Mouse (Mus musculus) midbrain, embryonic 14.5 days (tissue): Measurements from ENCODE around the gene Nanos2. TPM values are rescaled to one million over a fixed set of nuclear protein-coding genes. Genes with fewer than 3 reads are reported as not detected.

Experiments
- ATAC-seq: fragments of 200-750 bp; cut with Nextera tagmentation; 2 replicates; pipeline ENCODE4 v1.8.0; 2017; ENCODE audit warnings: moderate number of reproducible peaks, moderate library complexity; ENCODE audit not compliant: low FRiP score, low TSS enrichment
- DNase-seq: peaks from one replicate; pipeline ENCODE4 v3.0.0-alpha.2; 2015
- H3K27ac ChIP-seq: fragments of 300-500 bp; sonication (generic); replicated peaks from 2 replicates; pipeline ENCODE4 v1.5.1; 2014; ENCODE audit warnings: mild to moderate bottlenecking, low read depth, low read length, moderate library complexity
- H3K27me3 ChIP-seq: fragments of 300-500 bp; sonication (generic); 2 replicates; pipeline ENCODE4 v1.6.1; 2014; ENCODE audit warnings: low read length, control low read depth, mixed read lengths; ENCODE audit not compliant: control insufficient read depth, insufficient read depth
- H3K36me3 ChIP-seq: fragments of 300-500 bp; sonication (generic); 2 replicates; pipeline ENCODE4 v1.6.1; 2014; ENCODE audit warnings: low read length, control low read depth; ENCODE audit not compliant: control insufficient read depth, insufficient read depth
- H3K4me1 ChIP-seq: fragments of 300-500 bp; sonication (generic); 2 replicates; pipeline ENCODE4 v1.6.1; 2014; ENCODE audit warnings: mild to moderate bottlenecking, antibody characterized with exemption, low read length, control low read depth; ENCODE audit not compliant: control insufficient read depth, insufficient read depth
- H3K4me2 ChIP-seq: fragments of 300-500 bp; sonication (generic); 2 replicates; pipeline ENCODE4 v1.6.1; 2014; ENCODE audit warnings: mild to moderate bottlenecking, low read length, moderate library complexity
- H3K4me3 ChIP-seq: fragments of 300-500 bp; sonication (generic); replicated peaks from 2 replicates; pipeline ENCODE4 v1.5.1; 2014; ENCODE audit warnings: low read depth, low read length
- H3K9ac ChIP-seq: fragments of 300-500 bp; sonication (generic); replicated peaks from 2 replicates; pipeline ENCODE4 v1.6.1; 2014; ENCODE audit warnings: mild to moderate bottlenecking, low read length, moderate library complexity
- H3K9me3 ChIP-seq: fragments of 300-500 bp; sonication (generic); 2 replicates; pipeline ENCODE4 v1.6.1; 2016; ENCODE audit warnings: low read length, control low read depth, mixed read lengths; ENCODE audit not compliant: control insufficient read depth
- WGBS: fragments of 180-500 bp; shearing (Covaris S2); extraction: QIAGEN DNeasy Blood & Tissue Kit; methylation state at CpG from one replicate; pipeline ENCODE4 v1.1.7; 2014; 5-methylcytosine and 5-hydroxymethylcytosine counted together
- polyA plus RNA-seq: library from polyadenylated mRNA; unstranded; fragments of >200 nt; fragmentation: Nextera tagmentation; extraction: Ambion mirVana; gene quantifications from 2 replicates; pipeline ENCODE4 v1.2.1, GENCODE M21; 2014

The Nanos2 gene
- polyA plus RNA-seq, 1 experiment from 2014 or later: 0.58 TPM

DNA sequence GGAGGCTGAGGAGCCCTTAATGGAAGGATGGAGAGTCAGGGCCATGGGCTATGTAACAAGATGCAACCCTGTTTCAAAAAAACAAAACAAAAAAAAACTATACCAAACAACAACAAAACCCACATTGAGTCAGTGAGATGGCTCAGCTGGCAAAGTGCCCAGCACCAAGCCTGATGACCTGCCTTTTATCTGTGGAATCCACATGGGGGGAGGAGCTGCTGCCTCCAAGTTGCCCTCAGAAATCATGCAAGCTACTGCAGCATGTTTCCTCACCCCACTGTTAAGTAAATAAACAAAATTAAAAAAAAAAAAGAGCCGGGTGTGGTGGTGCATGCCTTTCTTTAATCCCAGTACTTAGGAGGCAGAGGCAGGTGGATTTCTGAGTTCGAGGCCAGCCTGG is 697 bp upstream of the Nanos2 start:
- no peak overlapping the region for H3K27ac ChIP-seq
- H3K4me1 ChIP-seq: peaks cover 6% of the 10 kb centered on the region; the same call in 1 of the 2 replicates
- H3K9ac ChIP-seq: no peak overlapping the region
- H3K4me2 ChIP-seq: no peak overlapping the region
- no peaks in the 10 kb centered on the region for H3K9me3 ChIP-seq
- no peaks in the 10 kb centered on the region for H3K27me3 ChIP-seq
- H3K36me3 ChIP-seq: no peaks in the 10 kb centered on the region
- DNase-seq (no peak), ATAC-seq (no peak)
- 86% methylated on average over 2 of the region's 2 CpGs for WGBS
- no peak overlapping the region for H3K4me3 ChIP-seq

DNA sequence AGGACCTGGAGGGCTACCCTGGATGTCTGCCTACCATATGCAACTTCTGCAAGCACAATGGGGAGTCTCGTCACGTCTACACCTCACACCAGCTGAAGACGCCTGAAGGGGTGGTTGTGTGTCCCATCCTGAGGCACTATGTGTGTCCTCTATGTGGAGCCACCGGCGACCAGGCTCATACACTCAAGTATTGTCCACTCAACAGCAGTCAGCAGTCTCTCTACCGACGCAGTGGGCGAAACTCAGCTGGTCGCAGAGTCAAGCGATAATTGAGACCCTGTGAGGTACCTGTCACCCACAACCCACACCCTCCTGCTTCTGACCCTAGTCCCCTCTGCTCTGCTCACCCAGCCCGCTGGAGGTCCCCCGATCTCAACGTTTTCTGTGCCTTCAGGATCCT is 547 bp downstream of the Nanos2 start:
- DNase-seq: no peak
- no peak overlapping the region for H3K4me2 ChIP-seq
- no peak for ATAC-seq
- peaks cover 15% of the 10 kb centered on the region for H3K4me1 ChIP-seq
- no peak overlapping the region for H3K4me3 ChIP-seq
- H3K27me3 ChIP-seq: peaks cover 5% of the 10 kb centered on the region; the same call in 1 of the 2 replicates
- no peak overlapping the region for H3K9ac ChIP-seq
- H3K36me3 ChIP-seq: no peaks in the 10 kb centered on the region
- H3K9me3 ChIP-seq: no peaks in the 10 kb centered on the region
- H3K27ac ChIP-seq: no peak overlapping the region
- 77% methylated on average over 13 of the region's 13 CpGs for WGBS

DNA sequence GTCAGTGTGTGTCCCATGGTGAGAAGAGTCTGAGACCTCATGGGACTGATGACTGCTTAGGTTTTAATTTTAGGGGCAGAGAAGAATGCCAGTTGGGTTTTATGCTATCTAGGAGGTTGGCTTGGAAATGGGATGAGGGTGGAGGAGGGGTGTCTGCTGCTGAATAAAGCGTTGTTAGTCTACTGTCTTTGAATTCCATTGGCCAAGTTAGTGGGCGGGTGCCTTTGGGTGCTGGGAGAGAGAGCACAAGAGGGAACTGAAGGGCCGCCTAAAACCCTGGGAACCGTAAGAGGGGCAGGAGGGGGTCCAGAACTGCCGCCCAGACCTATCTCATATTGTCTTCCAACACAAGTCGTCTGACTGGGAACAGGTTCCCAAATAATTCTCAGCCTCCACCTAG is 1.6 kb downstream of the Nanos2 start:
- WGBS: 72% methylated on average over 6 of the region's 6 CpGs
- H3K27me3 ChIP-seq: peaks cover 11% of the 10 kb centered on the region; the same call in 1 of the 2 replicates
- H3K27ac ChIP-seq: no peak overlapping the region
- ATAC-seq (no peak), DNase-seq (no peak)
- no peaks in the 10 kb centered on the region for H3K36me3 ChIP-seq
- H3K4me3 ChIP-seq: no peak overlapping the region
- H3K9me3 ChIP-seq: no peaks in the 10 kb centered on the region
- no peak overlapping the region for H3K9ac ChIP-seq
- H3K4me1 ChIP-seq: peaks cover 23% of the 10 kb centered on the region
- H3K4me2 ChIP-seq: no peak overlapping the region

DNA sequence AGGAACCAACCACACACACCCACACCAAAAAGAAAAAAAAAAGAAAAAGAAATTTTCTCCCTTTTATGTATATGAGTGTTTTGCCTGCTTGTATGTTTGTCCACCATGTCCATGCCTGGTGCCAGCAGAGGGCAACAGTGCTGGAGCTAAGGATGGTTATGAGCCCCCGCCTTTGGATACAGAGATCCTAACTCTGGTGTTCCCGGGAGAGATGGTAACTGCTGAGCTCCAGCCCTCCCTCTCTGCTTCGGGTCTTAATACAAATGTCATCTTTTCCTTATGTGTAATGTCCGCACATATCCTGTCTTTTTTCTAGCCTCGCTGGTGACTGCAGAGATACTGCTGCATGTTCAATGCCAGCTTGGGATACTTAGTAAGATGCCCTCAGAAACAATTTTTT is 2.8 kb downstream of the Nanos2 start:
- Histone ChIP-seq H3K36me3 (no peaks in the 10 kb centered on the region), H3K9ac (peak overlapping the region; percentile 46; the same call in 1 of the 2 replicates), H3K4me2 (peak overlapping the region; percentile 83), H3K4me1 (peaks cover 29% of the 10 kb centered on the region), H3K27ac (peak overlapping the region; percentile 92), H3K9me3 (no peaks in the 10 kb centered on the region), H3K4me3 (peak overlapping the region; percentile 59), H3K27me3 (peaks cover 11% of the 10 kb centered on the region; the same call in 1 of the 2 replicates)
- 2% methylated on average over 5 of the region's 5 CpGs for WGBS
- peak; percentile 76 for DNase-seq
- no peak for ATAC-seq

DNA sequence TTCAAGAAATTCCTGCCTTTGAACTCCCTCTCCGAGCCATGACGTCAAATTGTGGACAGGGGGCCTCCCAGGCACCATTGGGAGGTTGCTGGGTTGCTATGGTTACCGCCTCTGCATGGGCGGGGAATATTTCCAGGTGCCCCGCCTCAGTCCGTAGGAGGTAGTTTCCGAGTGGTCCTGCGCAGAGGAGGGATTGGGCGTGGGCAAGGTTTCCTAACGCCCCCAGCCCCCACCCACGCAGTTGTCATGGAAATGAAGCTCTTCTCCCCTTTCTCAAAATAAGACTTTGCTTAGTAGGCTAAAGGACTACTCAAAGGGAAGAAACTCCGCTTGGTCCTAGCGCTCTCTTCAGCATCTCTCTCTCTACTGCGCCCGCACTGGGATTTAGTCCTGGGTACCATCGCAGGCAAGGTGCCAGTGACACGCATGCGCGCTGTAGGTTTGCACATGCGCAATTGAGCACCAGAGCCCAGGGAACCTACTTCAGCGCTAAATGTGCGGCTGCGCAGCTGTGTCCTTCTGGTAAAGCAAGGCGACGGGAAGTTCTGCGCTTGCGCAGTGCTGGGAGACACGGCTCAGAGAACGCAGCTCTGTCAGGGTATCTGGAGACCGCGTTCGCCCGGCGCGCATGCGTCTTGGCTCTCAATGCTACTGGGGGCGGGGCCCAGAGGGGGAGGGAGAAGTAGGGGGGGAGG is 3.5 kb downstream of the Nanos2 start, which contains the start of gene Mypop:
Gene Mypop, plus strand, starts transcription at position 645 of the 695 bp plus-strand sequence.
- peak within 1 kb of the TSS; percentile 92 for H3K27ac ChIP-seq
- WGBS: under 1% methylated on average over 37 of the region's 37 CpGs
- ATAC-seq: peak; percentile 94

DNA sequence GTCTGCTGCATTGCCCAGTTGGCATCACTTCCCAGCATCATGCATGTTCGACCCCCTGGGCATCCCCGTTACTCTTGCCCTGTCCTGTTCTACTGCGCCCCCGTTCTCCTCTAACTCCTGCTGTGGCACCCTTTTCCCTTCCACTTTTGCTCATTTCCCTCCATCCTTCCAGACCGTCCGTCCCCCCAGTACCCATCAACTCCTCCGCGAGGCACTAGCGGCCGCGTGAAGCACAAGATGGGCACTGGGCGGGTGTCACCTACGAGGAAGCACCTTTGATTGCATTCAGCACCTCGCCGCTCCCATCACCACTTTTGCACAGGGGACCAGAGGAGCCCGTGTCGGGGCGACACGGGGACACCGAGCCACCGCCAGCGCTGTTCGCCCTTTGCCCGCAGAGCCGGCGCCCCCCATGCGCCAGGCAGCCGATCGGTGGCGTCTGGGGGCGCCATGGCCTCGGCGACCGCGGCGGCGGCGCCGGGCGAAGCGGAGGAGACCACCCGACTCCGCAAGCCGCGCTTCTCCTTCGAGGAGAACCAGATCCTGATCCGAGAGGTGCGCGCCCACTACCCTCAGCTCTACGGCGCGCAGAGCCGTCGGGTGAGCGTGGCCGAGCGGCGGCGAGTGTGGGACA is 4.6 kb downstream of the Nanos2 start:
- WGBS: under 1% methylated on average over 59 of the region's 59 CpGs
- peak; percentile 58 for DNase-seq
- no peaks in the 10 kb centered on the region for H3K9me3 ChIP-seq

More for the DNA sequence above, 3.5 kb downstream of the Nanos2 start, which contains the start of gene Mypop:
- peak; percentile 100 for DNase-seq
- H3K4me1 ChIP-seq: peaks cover 32% of the 10 kb centered on the region
- no peaks in the 10 kb centered on the region for H3K9me3 ChIP-seq
- peaks cover 11% of the 10 kb centered on the region; the same call in 1 of the 2 replicates for H3K27me3 ChIP-seq
- H3K4me3 ChIP-seq: peak within 1 kb of the TSS; percentile 59
- H3K36me3 ChIP-seq: no peaks in the 10 kb centered on the region
- peak within 1 kb of the TSS; percentile 83 for H3K4me2 ChIP-seq
- peak within 1 kb of the TSS; percentile 69 for H3K9ac ChIP-seq

DNA sequence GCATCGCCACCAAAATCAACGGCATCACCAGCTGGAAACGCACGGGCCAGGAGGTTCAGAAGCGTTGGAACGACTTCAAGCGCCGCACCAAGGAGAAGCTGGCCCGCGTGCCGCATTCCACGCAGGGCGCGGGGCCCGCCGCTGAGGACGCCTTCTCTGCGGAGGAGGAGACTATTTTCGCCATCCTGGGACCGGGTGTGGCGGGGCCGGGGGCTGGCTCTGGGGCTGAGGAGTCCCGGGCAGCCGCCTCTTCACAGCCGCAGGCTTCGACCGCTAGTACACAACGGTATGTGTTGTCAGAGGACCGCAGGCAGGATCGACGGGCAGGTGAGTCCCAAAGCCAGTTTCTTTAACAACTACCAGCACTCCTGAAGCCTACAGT is 5.1 kb downstream of the Nanos2 start:
- peak overlapping the region; percentile 59 for H3K4me3 ChIP-seq
- H3K4me1 ChIP-seq: peaks cover 32% of the 10 kb centered on the region
- H3K4me2 ChIP-seq: peak overlapping the region; percentile 83
- ATAC-seq (no peak), DNase-seq (no peak)
- 4% methylated on average over 31 of the region's 31 CpGs for WGBS
- no peaks in the 10 kb centered on the region for H3K36me3 ChIP-seq
- no peaks in the 10 kb centered on the region for H3K9me3 ChIP-seq
- peak overlapping the region; percentile 69 for H3K9ac ChIP-seq
- H3K27me3 ChIP-seq: peaks cover 11% of the 10 kb centered on the region; the same call in 1 of the 2 replicates
- peak overlapping the region; percentile 92; the same call in 1 of the 2 replicates for H3K27ac ChIP-seq

More for the DNA sequence above, 4.6 kb downstream of the Nanos2 start:
- H3K9ac ChIP-seq: peak overlapping the region; percentile 69
- no peaks in the 10 kb centered on the region for H3K36me3 ChIP-seq
- peak overlapping the region; percentile 92 for H3K27ac ChIP-seq
- peaks cover 11% of the 10 kb centered on the region; the same call in 1 of the 2 replicates for H3K27me3 ChIP-seq
- H3K4me1 ChIP-seq: peaks cover 32% of the 10 kb centered on the region
- peak; percentile 11; the same call in 1 of the 2 replicates for ATAC-seq
- H3K4me2 ChIP-seq: peak overlapping the region; percentile 83
- peak overlapping the region; percentile 59 for H3K4me3 ChIP-seq

DNA sequence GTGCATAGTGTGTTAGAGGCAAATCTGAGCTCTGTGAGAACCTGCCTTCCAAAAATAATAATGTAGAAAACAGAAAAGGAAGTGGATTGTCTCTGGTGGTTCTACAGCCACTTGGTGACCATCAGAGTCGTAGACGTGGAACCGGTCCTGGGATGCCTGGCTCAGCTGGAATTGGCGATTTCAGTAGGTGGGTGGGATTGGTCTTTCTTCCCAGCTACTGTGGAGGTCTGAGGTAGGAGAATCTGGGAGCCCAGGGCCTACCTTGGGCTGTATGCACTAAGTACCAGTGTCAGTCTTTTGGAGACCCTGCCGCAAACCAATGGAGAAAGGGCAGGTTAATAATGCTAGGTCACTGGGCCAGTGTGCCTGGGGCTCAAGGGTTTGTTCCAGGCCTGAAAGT is 5.8 kb downstream of the Nanos2 start:
- Histone ChIP-seq H3K36me3 (no peaks in the 10 kb centered on the region), H3K27ac (no peak overlapping the region), H3K4me3 (peak overlapping the region; percentile 59), H3K9me3 (no peaks in the 10 kb centered on the region), H3K4me2 (peak overlapping the region; percentile 83), H3K9ac (peak overlapping the region; percentile 69; the same call in 1 of the 2 replicates), H3K4me1 (peaks cover 32% of the 10 kb centered on the region), H3K27me3 (peaks cover 11% of the 10 kb centered on the region; the same call in 1 of the 2 replicates)
- no peak for DNase-seq
- ATAC-seq: no peak
- 90% methylated on average over 5 of the region's 5 CpGs for WGBS
